Mouse (Mus musculus) frontal cortex, postnatal 25 days (tissue): Measurements from ENCODE around the gene Pgap1.

ENCODE experiments used
- DNase-seq, 2 experiments: peaks; one replicate each; pipeline ENCODE4 v3.0.0; 2022; ENCODE audit warnings: low spot score in 2 of 2

The Pgap1 gene

GRCm38 (mm10) chr1:54557301-54558229 is at the start of gene Pgap1:
Pgap1 (minus strand) TSS chr1:54557684.
- peak; percentile 74 to 86 for DNase-seq

- DNase-seq = no peak
These were observed 49.5 kb upstream of the Pgap1 start for GRCm38 (mm10) chr1:54606936-54607335.

- DNase-seq = no peak
These were observed 44.2 kb upstream of the Pgap1 start for GRCm38 (mm10) chr1:54601692-54602091.

GRCm38 (mm10) chr1:54600275-54600674 is 42.8 kb upstream of the Pgap1 start:
- DNase-seq = no peak

- no peak for DNase-seq
These were observed 40.2 kb upstream of the Pgap1 start for GRCm38 (mm10) chr1:54597594-54598217.

- DNase-seq = no peak
These were observed 38.7 kb upstream of the Pgap1 start for GRCm38 (mm10) chr1:54596151-54596550.

GRCm38 (mm10) chr1:54587076-54587475 is 29.6 kb upstream of the Pgap1 start:
- DNase-seq = no peak

GRCm38 (mm10) chr1:54585971-54586555 is 28.6 kb upstream of the Pgap1 start:
- no peak for DNase-seq

GRCm38 (mm10) chr1:54585278-54585846 is 27.9 kb upstream of the Pgap1 start:
- DNase-seq = no peak

- DNase-seq = no peak
These were observed 27.2 kb upstream of the Pgap1 start for GRCm38 (mm10) chr1:54584588-54585277.

GRCm38 (mm10) chr1:54578358-54579184 is 21.1 kb upstream of the Pgap1 start:
- no peak for DNase-seq

- no peak for DNase-seq
These were observed 11.6 kb upstream of the Pgap1 start for GRCm38 (mm10) chr1:54569102-54569501.

- DNase-seq = no peak
These were observed 6.4 kb upstream of the Pgap1 start for GRCm38 (mm10) chr1:54563923-54564322.

GRCm38 (mm10) chr1:54556586-54557221 is 780 bp downstream of the Pgap1 start:
- peak in 1 of 2 experiments; percentile 14 for DNase-seq

GRCm38 (mm10) chr1:54555364-54556140 is 1.9 kb downstream of the Pgap1 start:
- DNase-seq = no peak

- no peak for DNase-seq
These were observed 4.9 kb downstream of the Pgap1 start for GRCm38 (mm10) chr1:54552621-54553020.

- DNase-seq = no peak
These were observed 12.3 kb downstream of the Pgap1 start for GRCm38 (mm10) chr1:54545200-54545599.

GRCm38 (mm10) chr1:54542920-54543319 is 14.6 kb downstream of the Pgap1 start:
- DNase-seq = no peak

GRCm38 (mm10) chr1:54531170-54531569 is 26.3 kb downstream of the Pgap1 start:
- DNase-seq = no peak
